Mouse (Mus musculus): Measurements from ENCODE around the gene Klra8.
"Not testable (repeated sequence)": the region's sequence is repeated elsewhere in the genome, so short reads cannot be mapped to it uniquely, and the experiment has no call there.

Gene Klra8

DNA sequence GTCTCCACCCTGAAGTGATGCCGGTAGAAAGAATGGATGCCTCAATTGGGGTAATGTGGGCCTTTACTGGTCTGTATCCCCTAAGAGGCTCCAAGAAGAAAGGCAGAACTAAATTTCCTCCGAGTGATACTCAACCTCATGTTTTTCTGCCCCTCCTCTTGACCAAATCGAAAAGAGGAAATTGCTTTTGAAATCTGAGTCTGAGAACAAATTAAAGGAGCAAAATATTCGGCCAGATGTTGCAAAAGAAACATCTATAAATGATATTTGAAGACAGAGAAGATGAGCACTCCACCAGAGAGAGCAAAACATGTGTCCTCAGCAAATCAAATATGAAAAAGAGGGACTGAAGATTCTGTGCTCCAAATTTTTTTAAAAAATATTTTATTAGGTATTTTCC is at the start of gene Klra8:
Gene Klra8, minus strand, starts transcription at position 101 of the 400 bp plus-strand sequence.
- not testable (repeated sequence) for DNase-seq (ENCODE audit: low spot score in 2 of 2)

DNA sequence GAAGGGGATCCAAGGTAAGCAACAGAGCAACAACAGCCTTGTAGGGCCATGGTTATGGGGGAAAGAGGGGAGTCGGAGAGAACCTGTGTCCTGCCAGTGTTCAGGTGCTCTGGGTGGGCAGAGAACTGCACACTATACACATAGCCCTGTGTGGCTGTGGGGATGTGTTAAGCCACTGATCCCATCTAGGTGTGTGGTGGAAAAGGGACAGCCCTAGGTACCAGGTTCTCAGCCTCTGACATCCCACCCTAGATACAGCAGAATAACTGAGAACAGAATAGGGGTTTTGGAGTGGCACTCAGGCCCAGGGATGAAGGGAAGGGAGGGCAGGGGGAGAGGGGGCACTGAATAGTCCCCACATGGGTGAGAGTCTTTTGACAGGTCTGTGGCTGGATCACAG is 19.2 kb downstream of the Klra8 start:
- DNase-seq (ENCODE audit: low spot score in 2 of 2), result no peak

DNA sequence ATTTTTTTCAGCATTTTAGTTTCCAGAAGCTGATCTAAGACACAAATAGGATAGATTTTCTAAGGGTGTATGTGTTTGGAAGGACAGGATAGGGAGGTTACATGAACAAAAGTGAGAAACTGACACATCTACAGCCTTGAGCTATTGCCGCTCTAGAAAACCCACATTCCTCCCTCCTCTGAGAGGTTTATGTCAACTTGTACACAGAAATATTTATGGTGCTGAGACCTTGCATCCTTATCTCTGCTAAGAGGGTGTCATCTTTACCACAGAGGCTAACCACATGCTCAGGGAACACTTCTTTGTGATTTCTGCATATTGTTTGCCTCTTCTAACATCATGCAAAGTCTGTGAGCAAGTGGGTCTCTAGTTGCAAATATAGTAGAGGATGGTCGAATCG is 27.0 kb downstream of the Klra8 start:
- not testable (repeated sequence) for DNase-seq (ENCODE audit: low spot score in 2 of 2)

DNA sequence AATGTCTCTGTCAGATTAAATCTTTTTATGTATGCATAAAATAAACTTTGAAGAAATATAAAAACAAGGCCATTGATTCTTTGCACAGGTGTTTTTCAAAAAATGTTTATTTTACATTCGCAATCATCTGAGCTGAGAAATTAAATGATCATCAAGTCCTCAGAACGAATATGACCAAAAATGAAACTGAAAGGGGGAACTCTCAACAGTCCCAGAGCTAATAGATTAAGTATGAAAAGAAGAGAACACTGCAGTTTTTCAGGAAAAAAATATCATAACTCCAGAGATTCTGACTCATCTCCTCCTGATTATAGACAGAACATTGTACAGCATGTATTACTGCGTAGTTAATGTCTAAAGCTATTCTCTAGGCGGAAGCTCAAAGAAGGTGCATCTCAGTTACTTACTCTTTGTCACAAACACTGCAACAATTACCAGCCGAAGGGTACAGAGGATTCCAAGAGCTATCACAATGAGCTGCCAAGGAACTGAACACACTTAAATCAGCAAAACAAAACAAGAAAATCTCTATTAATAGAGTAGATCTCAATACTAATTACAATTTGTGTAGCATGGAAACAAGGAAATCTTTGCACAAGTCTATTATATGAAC is 37.3 kb downstream of the Klra8 start:
- no peak for DNase-seq (ENCODE audit: low spot score in 2 of 2)

DNA sequence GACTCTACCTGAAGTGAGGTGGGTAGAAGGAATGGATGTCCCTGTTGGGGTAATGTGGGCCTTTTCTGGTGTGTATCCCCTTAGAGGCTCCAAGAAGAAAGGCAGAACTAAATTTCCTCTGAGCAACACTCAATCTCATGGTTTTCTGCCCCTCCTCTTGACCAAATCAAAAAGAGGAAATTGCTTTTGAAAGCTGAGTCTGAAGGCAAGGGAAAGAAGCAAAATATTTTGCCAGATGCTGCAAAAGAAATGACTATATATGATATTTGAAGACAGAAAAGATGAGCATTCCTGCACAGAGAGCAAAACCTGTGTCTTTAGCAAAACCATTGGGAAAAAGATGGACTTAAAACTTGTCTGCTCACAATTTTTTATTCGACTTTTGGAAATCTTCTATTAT is 62.5 kb downstream of the Klra8 start, which contains the start of gene Klra4:
Gene Klra4, minus strand, starts transcription at position 101 of the 400 bp plus-strand sequence.
- not testable (repeated sequence) for DNase-seq (ENCODE audit: low spot score in 2 of 2)
